8 mouse cellular contexts compared by ENCODE assay signal in genomic region chr9:110132201-110132605, GRCm38 (mm10). TPM values are rescaled to one million over a fixed set of nuclear protein-coding genes. Genes with fewer than 3 reads are reported as not detected.
DNase-seq lines count a peak whose midpoint lies in the region; ATAC-seq and TF ChIP-seq lines count a peak whose summit lies in the region.

No protein-coding gene starts in this region.

- H3K4me1 ChIP-seq in hindbrain, embryonic 11.5 days (replicated peaks; ENCODE audit: control insufficient read depth, insufficient read depth, low read length): 0 out of 2 replicates have a peak, but pooled peaks cover 3% of the 10 kb centered on the region
- peaks cover 19% of the 10 kb centered on the region for H3K4me1 ChIP-seq in liver, postnatal 0 days (ENCODE audit: insufficient read depth)

- peak overlapping the region; percentile 99 for H3K9ac ChIP-seq in hindbrain, embryonic 11.5 days (ENCODE audit: low read depth, low read length)
- peak overlapping the region; percentile 84 for H3K9ac ChIP-seq in liver, postnatal 0 days (replicated peaks)

- no peak for TF ChIP-seq CTCF in liver, postnatal 0 days (IDR thresholded peaks at IDR 0.05; ENCODE audit: low read depth)

- no peak for TF ChIP-seq EP300 in liver, postnatal 0 days (IDR thresholded peaks at IDR 0.05; ENCODE audit: low read depth)

- peak overlapping the region; percentile 92 for H3K4me3 ChIP-seq in hindbrain, embryonic 11.5 days (ENCODE audit: low read depth, low read length)
- peak overlapping the region; percentile 87 for H3K4me3 ChIP-seq in liver, postnatal 0 days (ENCODE audit: low read depth, low read length)

- whole genome bisulfite sequencing in hindbrain, embryonic 11.5 days: 0% methylated on average over 30 of the region's 38 CpGs
- WGBS in liver, postnatal 0 days (ENCODE audit: insufficient replicate concordance): under 1% methylated on average over 33 of the region's 38 CpGs

- no peak; the same call in 1 of the 2 replicates for ATAC-seq in hindbrain, embryonic 11.5 days (ENCODE audit: low FRiP score)
- ATAC-seq in liver, postnatal 0 days: peak; percentile 55

- DNase-seq in frontal cortex, postnatal 36 days (ENCODE audit: low spot score in 2 of 2): peak; percentile 20 to 26
- DNase-seq in frontal cortex, postnatal 25 days (ENCODE audit: low spot score in 2 of 2): no peak
- peak; percentile 67 for DNase-seq in 3134 (ENCODE audit: extremely low read depth, insufficient read length, low spot score)
- peak; percentile 43 for DNase-seq in adipocyte (ENCODE audit: low spot score)
- peak; percentile 71 for DNase-seq in hindbrain, embryonic 11.5 days (ENCODE audit: low spot score)
- DNase-seq in liver, postnatal 0 days: peak; percentile 72
- DNase-seq in skeletal muscle tissue, adult 2 months (ENCODE audit: low read depth, low spot score): peak; percentile 10
- no peak for DNase-seq in cerebellum, adult 9-10 months

- peak overlapping the region; percentile 63 for H3K4me2 ChIP-seq in hindbrain, embryonic 11.5 days (replicated peaks; ENCODE audit: low read depth, low read length)
- peak overlapping the region; percentile 99 for H3K4me2 ChIP-seq in liver, postnatal 0 days (ENCODE audit: low read depth, low read length)

- H3K9me3 ChIP-seq in hindbrain, embryonic 11.5 days (ENCODE audit: control insufficient read depth, low read length): no peaks in the 10 kb centered on the region
- H3K9me3 ChIP-seq in liver, postnatal 0 days (ENCODE audit: low read length): no peaks in the 10 kb centered on the region

- H3K27ac ChIP-seq in hindbrain, embryonic 11.5 days (ENCODE audit: low read depth, low read length): peak overlapping the region; percentile 95
- H3K27ac ChIP-seq in liver, postnatal 0 days (ENCODE audit: low read depth): peak overlapping the region; percentile 95

- H3K27me3 ChIP-seq in hindbrain, embryonic 11.5 days (ENCODE audit: control insufficient read depth, insufficient read depth, low read length): no peaks in the 10 kb centered on the region
- H3K27me3 ChIP-seq in liver, postnatal 0 days (ENCODE audit: insufficient read depth, low read length): no peaks in the 10 kb centered on the region

- H3K36me3 ChIP-seq in hindbrain, embryonic 11.5 days (ENCODE audit: control insufficient read depth, insufficient read depth, low read length): no peaks in the 10 kb centered on the region
- H3K36me3 ChIP-seq in liver, postnatal 0 days (replicated peaks; ENCODE audit: insufficient read depth, low read length): peaks cover 8% of the 10 kb centered on the region

RNA-seq across cellular contexts. Expression of gene Dhx30, which starts 14.6 kb away (rescaled TPM):
- 148 and 156 TPM in 2 replicates for polyA plus RNA-seq in hindbrain, embryonic 11.5 days (2014; fragmentation: Nextera tagmentation; extraction: Ambion mirVana)
- polyA plus RNA-seq in liver, postnatal 0 days (2015; fragmentation: Nextera tagmentation; extraction: Ambion mirVana): 19.0 and 24.8 TPM in 2 replicates

RNA-seq across cellular contexts. Expression of gene Smarcc1, which starts 14.7 kb away (rescaled TPM):
- polyA plus RNA-seq in hindbrain, embryonic 11.5 days (2014; fragmentation: Nextera tagmentation; extraction: Ambion mirVana): 172 and 253 TPM in 2 replicates
- polyA plus RNA-seq in liver, postnatal 0 days (2015; fragmentation: Nextera tagmentation; extraction: Ambion mirVana): 13.5 and 18.5 TPM in 2 replicates

Comparison
In these comparisons a context has a peak if more than half of its experiments do, and no peak if none do; other contexts are left out.
1. DNase-seq: peak in frontal cortex, postnatal 36 days (2 of 2), 3134 (single experiment), adipocyte (single experiment), hindbrain, embryonic 11.5 days (single experiment), liver, postnatal 0 days (single experiment) and skeletal muscle tissue, adult 2 months (single experiment); none in frontal cortex, postnatal 25 days (0 of 2) and cerebellum, adult 9-10 months (single experiment).